Mouse (Mus musculus) heart, postnatal 0 days (tissue): ENCODE data around the gene Asz1.

Experiments used
- CTCF ChIP-seq: IDR thresholded peaks from 2 replicates; pipeline ENCODE4 v1.5.1; 2016; ENCODE audit warnings: antibody characterized with exemption, control low read depth, low read depth
- EP300 ChIP-seq: IDR thresholded peaks from 2 replicates; pipeline ENCODE4 v1.6.1; 2016; ENCODE audit warnings: antibody characterized with exemption, low read depth

DNA sequence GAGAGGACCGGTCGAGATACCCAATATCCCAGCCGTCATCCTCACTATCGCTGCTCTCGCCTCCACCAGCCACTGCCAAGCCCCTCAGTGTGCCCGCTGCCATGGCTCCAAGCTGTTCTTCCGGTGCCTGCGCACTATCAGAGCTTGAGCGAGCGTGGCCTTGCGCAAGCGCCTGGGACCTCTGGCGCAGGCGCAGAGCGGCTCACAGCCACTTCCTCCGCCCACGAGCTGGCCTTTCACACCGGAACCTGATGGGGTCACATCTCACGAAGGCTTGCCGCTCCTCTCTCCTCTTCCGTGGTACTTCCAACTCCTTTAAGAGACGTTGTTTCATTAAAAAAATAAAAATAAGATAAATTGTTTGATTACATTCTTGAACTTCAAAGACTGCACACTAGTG is at the start of gene Asz1:
- TF ChIP-seq CTCF, result no peak
- no peak for TF ChIP-seq EP300
